Mouse (Mus musculus) hindbrain, embryonic 14.5 days (tissue): ENCODE data around the gene Asgr2. TPM values are rescaled to one million over a fixed set of nuclear protein-coding genes. Genes with fewer than 3 reads are reported as not detected.
"Not testable (repeated sequence)": the region's sequence is repeated elsewhere in the genome, so short reads cannot be mapped to it uniquely, and the experiment has no call there.

Experiments used
- ATAC-seq: fragments of 200-750 bp; cut with Nextera tagmentation; 2 replicates; pipeline ENCODE4 v1.8.0; 2017; ENCODE audit warnings: moderate number of reproducible peaks, mild to moderate bottlenecking, moderate TSS enrichment, moderate library complexity; ENCODE audit not compliant: low FRiP score
- DNase-seq: peaks from one replicate; pipeline ENCODE4 v3.0.0-alpha.2; 2015; ENCODE audit warnings: low spot score
- H3K27ac ChIP-seq: fragments of 300-500 bp; sonication (generic); 2 replicates; pipeline ENCODE4 v1.5.1; 2014; ENCODE audit warnings: mild to moderate bottlenecking, moderate library complexity
- H3K27me3 ChIP-seq: fragments of 300-500 bp; sonication (generic); 2 replicates; pipeline ENCODE4 v1.6.1; 2014; ENCODE audit warnings: mild to moderate bottlenecking, low read length, mixed read lengths; ENCODE audit not compliant: control insufficient read depth, insufficient read depth
- H3K36me3 ChIP-seq: fragments of 300-500 bp; sonication (generic); replicated peaks from 2 replicates; pipeline ENCODE4 v1.6.1; 2014; ENCODE audit not compliant: control insufficient read depth, insufficient read depth
- H3K4me1 ChIP-seq: fragments of 300-500 bp; sonication (generic); replicated peaks from 2 replicates; pipeline ENCODE4 v1.6.1; 2014; ENCODE audit warnings: antibody characterized with exemption, low read length, mixed read lengths; ENCODE audit not compliant: control insufficient read depth, insufficient read depth
- H3K4me2 ChIP-seq: fragments of 300-500 bp; sonication (generic); replicated peaks from 2 replicates; pipeline ENCODE4 v1.6.1; 2014; ENCODE audit warnings: mild to moderate bottlenecking, moderate library complexity
- H3K4me3 ChIP-seq: fragments of 300-500 bp; sonication (generic); replicated peaks from 2 replicates; pipeline ENCODE4 v1.5.1; 2014; ENCODE audit warnings: mild to moderate bottlenecking, low read length
- H3K9ac ChIP-seq: fragments of 300-500 bp; sonication (generic); 2 replicates; pipeline ENCODE4 v1.6.1; 2014
- H3K9me3 ChIP-seq: fragments of 300-500 bp; sonication (generic); 2 replicates; pipeline ENCODE4 v1.6.1; 2016; ENCODE audit warnings: low read length; ENCODE audit not compliant: control insufficient read depth
- WGBS: fragments of 180-500 bp; shearing (Covaris S2); extraction: QIAGEN DNeasy Blood & Tissue Kit; methylation state at CpG from one replicate; pipeline ENCODE4 v1.1.7; 2014; 5-methylcytosine and 5-hydroxymethylcytosine counted together
- polyA plus RNA-seq: library from polyadenylated mRNA; unstranded; fragments of >200 nt; fragmentation: Nextera tagmentation; extraction: Ambion mirVana; gene quantifications from 2 replicates; pipeline ENCODE4 v1.2.1, GENCODE M21; 2014

Gene Asgr2
- polyA plus RNA-seq, 1 experiment from 2014 or later = not detected

- H3K4me2 ChIP-seq = no peak overlapping the region
- no peaks in the 10 kb centered on the region for H3K27me3 ChIP-seq
- DNase-seq = no peak
- H3K9me3 ChIP-seq = 0 out of 2 replicates have a peak, but pooled peaks cover 3% of the 10 kb centered on the region
- H3K36me3 ChIP-seq = no peaks in the 10 kb centered on the region
- no peaks in the 10 kb centered on the region for H3K4me1 ChIP-seq
- no peak overlapping the region for H3K9ac ChIP-seq
- H3K4me3 ChIP-seq = no peak overlapping the region
- ATAC-seq = no peak
- no peak overlapping the region for H3K27ac ChIP-seq
- WGBS = 69% methylated on average over 4 of the region's 4 CpGs
Measured at GRCm38 (mm10) chr11:70114562-70114961, 22.1 kb downstream of the Asgr2 start.

- Histone ChIP-seq H3K9ac (no peak overlapping the region), H3K36me3 (no peaks in the 10 kb centered on the region), H3K9me3 (0 out of 2 replicates have a peak, but pooled peaks cover 5% of the 10 kb centered on the region), H3K27me3 (no peaks in the 10 kb centered on the region), H3K27ac (no peak overlapping the region), H3K4me3 (no peak overlapping the region), H3K4me1 (no peaks in the 10 kb centered on the region), H3K4me2 (no peak overlapping the region)
- DNase-seq (no peak), ATAC-seq (no peak)
- WGBS = 87% methylated on average over 3 of the region's 3 CpGs
Measured at GRCm38 (mm10) chr11:70115901-70116300, 23.5 kb downstream of the Asgr2 start.

DNA sequence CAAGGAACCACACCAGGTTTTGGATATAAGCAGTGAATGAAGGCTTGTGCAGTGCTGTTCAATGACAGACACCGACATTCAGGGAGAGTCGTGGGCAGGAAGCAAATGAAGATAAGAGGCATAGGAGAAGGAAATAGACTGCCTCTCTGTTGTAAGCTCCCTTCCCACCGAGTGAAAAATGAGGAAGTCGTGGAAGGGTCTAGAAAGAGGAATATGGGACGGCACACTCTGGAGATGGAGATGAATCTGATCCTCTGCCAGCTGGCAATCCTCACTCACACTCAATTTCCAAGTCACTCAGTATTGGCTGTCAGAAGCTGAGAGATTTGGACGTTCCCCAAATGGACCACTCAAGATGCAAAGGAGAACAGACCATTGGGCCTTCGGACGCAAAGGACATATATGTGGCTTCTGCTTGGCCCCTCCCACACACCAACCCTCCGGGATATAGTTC, 37.5 kb downstream of the Asgr2 start, which contains the start of gene Mgl2:
TSS of gene Mgl2 (plus strand) at position 404 of the 454 bp plus-strand sequence.
- ATAC-seq (no peak), DNase-seq (no peak)
- no peaks in the 10 kb centered on the region for H3K36me3 ChIP-seq
- H3K4me3 ChIP-seq = no peak within 1 kb of the TSS
- H3K4me1 ChIP-seq = no peaks in the 10 kb centered on the region
- WGBS = 89% methylated on average over 9 of the region's 9 CpGs
- H3K9ac ChIP-seq = no peak within 1 kb of the TSS
- H3K9me3 ChIP-seq = no peaks in the 10 kb centered on the region
- H3K4me2 ChIP-seq = no peak within 1 kb of the TSS
- no peaks in the 10 kb centered on the region for H3K27me3 ChIP-seq
- H3K27ac ChIP-seq = no peak within 1 kb of the TSS

GRCm38 (mm10) chr11:70135001-70135400, 42.6 kb downstream of the Asgr2 start:
- 69% methylated on average over 3 of the region's 3 CpGs for WGBS

GRCm38 (mm10) chr11:70135925-70136324, 43.5 kb downstream of the Asgr2 start:
- H3K9ac ChIP-seq, H3K4me2 ChIP-seq, H3K9me3 ChIP-seq, H3K4me3 ChIP-seq, H3K27me3 ChIP-seq, H3K4me1 ChIP-seq, H3K36me3 ChIP-seq, H3K27ac ChIP-seq, DNase-seq, ATAC-seq: not testable (repeated sequence)
- WGBS = 90% methylated on average over 7 of the region's 8 CpGs

More at GRCm38 (mm10) chr11:70135001-70135400, 42.6 kb downstream of the Asgr2 start:
- not testable (repeated sequence) for H3K27me3 ChIP-seq, H3K4me2 ChIP-seq, H3K4me3 ChIP-seq, H3K27ac ChIP-seq, ATAC-seq, H3K36me3 ChIP-seq, H3K9ac ChIP-seq, H3K9me3 ChIP-seq, DNase-seq, H3K4me1 ChIP-seq

DNA sequence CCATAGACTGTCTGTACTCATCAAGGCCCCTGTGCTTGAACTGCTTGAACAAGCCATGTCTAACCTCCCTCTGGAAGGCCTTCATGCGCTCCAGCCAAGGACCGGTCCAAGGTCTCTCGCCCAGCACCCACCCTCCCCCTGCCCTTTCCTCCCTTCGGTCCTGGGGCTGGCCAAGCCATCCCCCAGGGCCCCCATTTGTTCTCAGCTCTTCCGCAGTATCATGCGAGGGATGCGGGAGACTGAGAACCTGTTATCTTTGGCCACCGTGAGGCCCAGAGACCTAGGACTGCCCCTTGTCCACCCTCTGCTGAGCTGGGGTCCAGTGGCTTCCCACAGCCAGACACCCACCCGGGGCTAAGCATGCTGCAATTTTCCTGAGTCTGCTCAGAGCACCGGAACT, 46.7 kb downstream of the Asgr2 start:
- no peak overlapping the region for H3K27ac ChIP-seq
- no peak overlapping the region for H3K4me2 ChIP-seq
- H3K4me1 ChIP-seq = no peaks in the 10 kb centered on the region
- no peaks in the 10 kb centered on the region for H3K9me3 ChIP-seq
- ATAC-seq (no peak), DNase-seq (no peak)
- H3K36me3 ChIP-seq = no peaks in the 10 kb centered on the region
- 84% methylated on average over 10 of the region's 10 CpGs for WGBS
- no peak overlapping the region for H3K4me3 ChIP-seq
- no peak overlapping the region for H3K9ac ChIP-seq
- no peaks in the 10 kb centered on the region for H3K27me3 ChIP-seq

- H3K4me3 ChIP-seq = no peak overlapping the region
- 74% methylated on average over 3 of the region's 3 CpGs for WGBS
- DNase-seq = no peak
Measured at GRCm38 (mm10) chr11:70151072-70151471, 58.6 kb downstream of the Asgr2 start.

More at GRCm38 (mm10) chr11:70151072-70151471, 58.6 kb downstream of the Asgr2 start:
- Histone ChIP-seq H3K4me1 (no peaks in the 10 kb centered on the region), H3K27ac (no peak overlapping the region), H3K9me3 (no peaks in the 10 kb centered on the region), H3K36me3 (no peaks in the 10 kb centered on the region), H3K4me2 (no peak overlapping the region), H3K9ac (no peak overlapping the region), H3K27me3 (no peaks in the 10 kb centered on the region)
- no peak for ATAC-seq

Other genes with a start within 250 kb of the Asgr2 start
- gene Plscr3, start 246.3 kb upstream of the Asgr2 start, polyA plus RNA-seq = 39.3 and 39.8 TPM in 2 replicates
- not detected in 2 replicates for gene Tnk1, start 233.9 kb upstream of the Asgr2 start, polyA plus RNA-seq
- gene Tmem95, start 214.6 kb upstream of the Asgr2 start, polyA plus RNA-seq = not detected in 2 replicates
- 2.2 and 2.3 TPM in 2 replicates for gene Kctd11, start 211.2 kb upstream of the Asgr2 start, polyA plus RNA-seq
- gene Acap1, start 197.1 kb upstream of the Asgr2 start, polyA plus RNA-seq = 0.20 and 0.33 TPM in 2 replicates
- 5.4 and 7.6 TPM in 2 replicates for gene 2810408A11Rik, start 191.7 kb upstream of the Asgr2 start, polyA plus RNA-seq
- 25.6 and 28.1 TPM in 2 replicates for gene Neurl4, start 191.6 kb upstream of the Asgr2 start, polyA plus RNA-seq
- gene Gps2, start 178.8 kb upstream of the Asgr2 start, polyA plus RNA-seq = 50.4 and 56.5 TPM in 2 replicates
- gene Eif5a, start 170.7 kb upstream of the Asgr2 start, polyA plus RNA-seq = 1,061 and 1,077 TPM in 2 replicates
- gene Ybx2, start 156.8 kb upstream of the Asgr2 start, polyA plus RNA-seq = 7.1 and 7.3 TPM in 2 replicates
- gene Slc2a4, start 144.5 kb upstream of the Asgr2 start, polyA plus RNA-seq = 2.2 and 2.3 TPM in 2 replicates
- gene Cldn7, start 127.9 kb upstream of the Asgr2 start, polyA plus RNA-seq = 0.32 and 0.47 TPM in 2 replicates
- 25.5 and 29.4 TPM in 2 replicates for gene Ctdnep1, start 111.5 kb upstream of the Asgr2 start, polyA plus RNA-seq
- 168 and 169 TPM in 2 replicates for gene Elp5, start 110.1 kb upstream of the Asgr2 start, polyA plus RNA-seq
- 624 and 628 TPM in 2 replicates for gene Gabarap, start 101.5 kb upstream of the Asgr2 start, polyA plus RNA-seq
- 38.0 and 38.4 TPM in 2 replicates for gene Phf23, start 96.9 kb upstream of the Asgr2 start, polyA plus RNA-seq
- 17.9 and 20.9 TPM in 2 replicates for gene Dvl2, start 92.0 kb upstream of the Asgr2 start, polyA plus RNA-seq
- 49.9 and 56.1 TPM in 2 replicates for gene Acadvl, start 77.2 kb upstream of the Asgr2 start, polyA plus RNA-seq
- 25.6 and 26.6 TPM in 2 replicates for gene Dlg4, start 75.7 kb upstream of the Asgr2 start, polyA plus RNA-seq
- gene Asgr1, start 38.6 kb upstream of the Asgr2 start, polyA plus RNA-seq = 2.4 and 4.1 TPM in 2 replicates
- gene Mgl2, start 37.7 kb downstream of the Asgr2 start, polyA plus RNA-seq = 0.93 and 1.1 TPM in 2 replicates
- gene Clec10a, start 63.6 kb downstream of the Asgr2 start, polyA plus RNA-seq = 0.78 and 1.2 TPM in 2 replicates
- gene Slc16a11, start 120.1 kb downstream of the Asgr2 start, polyA plus RNA-seq = 3.5 and 4.7 TPM in 2 replicates
- gene Slc16a13, start 128.4 kb downstream of the Asgr2 start, polyA plus RNA-seq = 12.9 and 13.4 TPM in 2 replicates
- 5.0 and 5.2 TPM in 2 replicates for gene Bcl6b, start 137.2 kb downstream of the Asgr2 start, polyA plus RNA-seq
- 155 and 161 TPM in 2 replicates for gene 0610010K14Rik, start 145.3 kb downstream of the Asgr2 start, polyA plus RNA-seq
- 12.6 and 15.9 TPM in 2 replicates for gene Gm21988, start 147.2 kb downstream of the Asgr2 start, polyA plus RNA-seq
- gene Rnasek, start 147.2 kb downstream of the Asgr2 start, polyA plus RNA-seq = 342 and 388 TPM in 2 replicates
- 1.7 and 2.1 TPM in 2 replicates for gene Alox12, start 162.7 kb downstream of the Asgr2 start, polyA plus RNA-seq
- gene Alox12e, start 230.0 kb downstream of the Asgr2 start, polyA plus RNA-seq = not detected in 2 replicates